Mouse (Mus musculus) bone marrow, adult 2 months (tissue): ENCODE measurements around the gene Tcf12. TPM values are rescaled to one million over a fixed set of nuclear protein-coding genes. Genes with fewer than 3 reads are reported as not detected.

Experiments
- H3K27ac ChIP-seq: fragments of 200-500 bp; 2 replicates; pipeline ENCODE4 v1.5.1; 2012; ENCODE audit warnings: low read depth, mild to moderate bottlenecking, control low read depth, inconsistent platforms, low read length; ENCODE audit not compliant: control insufficient read depth, poor library complexity, insufficient read depth
- H3K4me1 ChIP-seq: fragments of 200-500 bp; 2 replicates; pipeline ENCODE4 v1.6.1; 2011; ENCODE audit warnings: low read length; ENCODE audit not compliant: control insufficient read depth, insufficient read depth
- H3K4me3 ChIP-seq: fragments of 200-500 bp; replicated peaks from 2 replicates; pipeline ENCODE3; 2011; ENCODE audit warnings: mild to moderate bottlenecking, low read depth, low read length, control low read depth; ENCODE audit not compliant: control insufficient read depth
- CTCF ChIP-seq: fragments of 200-500 bp; IDR thresholded peaks from 2 replicates; pipeline ENCODE4 v1.5.1; 2011; ENCODE audit warnings: low read length, control low read depth; ENCODE audit not compliant: control insufficient read depth, insufficient read depth
- POLR2A ChIP-seq: fragments of 200-500 bp; IDR thresholded peaks from 2 replicates; pipeline ENCODE4 v1.6.1; 2011; ENCODE audit warnings: low read depth, mild to moderate bottlenecking, control low read depth, low read length, borderline replicate concordance; ENCODE audit not compliant: control insufficient read depth
- WGBS: fragments of 180-500 bp; shearing (Covaris S2); methylation state at CpG from one replicate; pipeline ENCODE4 v1.1.7; 2018; 5-methylcytosine and 5-hydroxymethylcytosine counted together
- polyA plus RNA-seq: library from polyadenylated mRNA; stranded (reverse); fragments of >200 nt; gene quantifications from 2 replicates; pipeline ENCODE4 v1.2.4, GENCODE M21; 2011; ENCODE audit warnings: low replicate concordance; ENCODE audit not compliant: missing spikeins, insufficient read depth, insufficient read length

The Tcf12 gene
- polyA plus RNA-seq, 1 experiment: 11.7 TPM

DNA sequence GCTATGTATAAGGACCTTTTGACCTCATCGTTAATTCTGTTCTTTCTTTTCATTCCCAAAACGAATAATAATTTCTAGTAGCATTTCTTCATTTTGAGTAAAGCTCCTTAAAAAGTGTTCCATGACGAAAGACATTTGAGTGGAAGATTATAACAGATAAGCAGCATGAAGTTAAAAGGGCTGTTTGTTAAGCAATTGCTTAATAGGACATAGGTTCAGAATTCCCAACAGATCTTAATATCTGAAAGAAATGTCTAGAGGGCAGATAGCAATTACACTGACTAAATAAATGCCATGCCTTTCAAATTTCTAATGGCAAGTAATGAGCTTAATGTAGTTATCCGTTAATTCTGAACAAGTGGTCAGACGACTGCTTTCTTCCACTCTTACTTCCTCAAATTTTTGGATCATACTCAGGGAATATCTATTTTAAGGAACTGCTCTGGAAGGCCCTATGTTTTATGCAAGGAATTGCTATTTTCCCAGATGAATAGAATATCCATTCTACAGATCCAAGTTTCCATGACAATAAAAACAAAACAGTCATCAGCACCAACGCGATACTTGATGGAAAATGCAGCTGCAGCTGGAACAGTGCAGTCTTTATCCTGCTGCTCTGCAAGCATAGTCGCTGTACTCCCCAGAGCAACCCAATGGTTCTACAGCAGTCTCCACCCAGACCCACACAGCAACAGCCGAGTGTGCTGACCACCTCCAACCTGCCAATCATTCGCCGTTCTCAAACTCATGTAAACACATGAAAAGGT, 152.2 kb downstream of the Tcf12 start:
- Histone ChIP-seq H3K4me3 (no peak overlapping the region), H3K27ac (no peak overlapping the region), H3K4me1 (no peaks in the 10 kb centered on the region)
- 83% methylated on average over 11 of the region's 11 CpGs for WGBS
- TF ChIP-seq POLR2A: no peak
- no peak for TF ChIP-seq CTCF

DNA sequence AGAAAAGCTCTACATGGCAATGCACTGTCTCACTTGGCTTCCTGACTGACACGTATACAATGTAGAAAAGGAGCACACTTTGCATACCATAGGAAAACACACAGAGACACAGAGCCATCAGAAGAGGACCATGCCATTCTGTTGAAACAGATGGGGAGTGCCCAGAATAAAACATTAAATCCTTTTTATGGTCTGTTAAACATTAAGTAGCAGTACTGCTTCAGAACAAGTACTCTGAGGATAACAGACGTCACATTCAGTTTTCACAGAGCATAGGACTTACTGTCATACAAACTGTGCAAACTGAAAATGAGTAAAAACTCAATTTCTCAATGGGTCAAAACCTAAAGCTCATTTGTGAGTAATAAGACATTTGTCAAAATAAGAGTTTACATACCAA, 158.5 kb downstream of the Tcf12 start:
- no peak overlapping the region for H3K4me3 ChIP-seq
- TF ChIP-seq CTCF (no peak), POLR2A (no peak)
- H3K4me1 ChIP-seq: no peaks in the 10 kb centered on the region; the same call in none of the 2 replicates
- H3K27ac ChIP-seq: no peak overlapping the region; the same call in 1 of the 2 replicates
- 70% methylated on average over 2 of the region's 2 CpGs for WGBS

DNA sequence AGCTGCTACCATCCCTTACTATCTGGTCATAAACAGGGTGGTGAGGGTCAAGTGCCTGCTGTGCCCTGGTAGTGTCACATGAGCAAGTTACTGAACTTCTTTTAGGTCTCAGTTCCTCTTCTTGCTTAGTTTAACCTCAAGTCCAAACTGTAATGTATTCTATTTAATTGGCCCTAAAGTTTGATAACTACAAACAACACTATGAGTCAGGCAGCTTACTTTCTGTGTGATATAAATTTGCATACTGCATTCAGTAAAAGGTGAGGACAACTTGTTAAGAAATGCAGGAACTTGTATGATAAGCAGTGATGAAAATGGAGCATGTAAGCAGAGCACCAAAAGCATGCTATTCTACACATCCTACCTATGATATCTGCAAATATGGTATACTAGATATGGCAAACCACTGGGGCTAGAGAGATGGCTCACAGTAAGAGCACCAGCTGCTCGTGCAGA, 159.0 kb downstream of the Tcf12 start:
- Histone ChIP-seq H3K4me3 (no peak overlapping the region), H3K27ac (peak overlapping the region; percentile 12; the same call in 1 of the 2 replicates), H3K4me1 (no peaks in the 10 kb centered on the region; the same call in none of the 2 replicates)
- TF ChIP-seq POLR2A (no peak), CTCF (no peak)
- WGBS: 39% methylated on average over 1 of the region's 1 CpGs

DNA sequence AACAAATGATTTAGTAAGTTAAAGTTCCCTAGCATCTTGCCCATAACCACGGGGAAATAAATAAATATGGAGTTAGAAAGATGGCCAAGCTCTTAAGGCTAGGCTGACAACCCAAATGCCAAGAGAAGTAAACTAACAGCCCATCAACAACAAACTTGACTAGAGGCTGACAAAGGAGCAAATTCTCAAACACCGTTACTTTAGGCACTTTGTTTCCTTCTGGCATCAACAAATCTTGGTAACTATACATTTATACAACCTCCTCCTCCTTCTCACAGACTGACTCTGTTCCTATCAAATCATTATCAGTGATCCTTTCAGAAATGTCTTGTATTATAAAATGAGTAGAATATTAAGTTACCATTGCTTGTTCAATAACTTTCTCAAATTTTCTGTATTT, 159.7 kb downstream of the Tcf12 start:
- Histone ChIP-seq H3K4me3 (no peak overlapping the region), H3K4me1 (no peaks in the 10 kb centered on the region; the same call in none of the 2 replicates), H3K27ac (no peak overlapping the region)
- TF ChIP-seq CTCF: no peak
- TF ChIP-seq POLR2A: no peak
- WGBS: 66% methylated on average over 2 of the region's 2 CpGs

DNA sequence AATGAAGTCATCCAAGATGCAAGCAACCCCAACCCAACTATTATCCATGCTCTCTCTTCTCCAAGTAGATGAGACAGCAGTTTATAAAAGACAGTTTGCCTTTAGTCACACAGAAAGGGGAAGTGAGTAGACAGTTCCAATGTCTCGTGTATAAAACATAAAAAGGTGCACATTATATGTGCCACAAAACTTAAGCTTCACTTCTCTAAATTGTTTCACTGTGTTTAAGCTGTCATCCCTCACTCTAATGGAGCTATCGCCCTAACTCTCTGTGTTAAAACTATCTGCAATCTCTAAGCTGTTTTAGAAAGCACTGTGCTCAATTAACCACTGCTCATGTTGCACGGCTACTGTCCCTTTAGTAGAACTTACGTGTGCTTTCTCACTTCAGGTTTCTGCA, 160.3 kb downstream of the Tcf12 start:
- 7% methylated on average over 4 of the region's 4 CpGs for WGBS
- Histone ChIP-seq H3K4me3 (no peak overlapping the region), H3K4me1 (no peaks in the 10 kb centered on the region; the same call in none of the 2 replicates), H3K27ac (no peak overlapping the region)
- TF ChIP-seq CTCF: no peak
- TF ChIP-seq POLR2A: no peak

DNA sequence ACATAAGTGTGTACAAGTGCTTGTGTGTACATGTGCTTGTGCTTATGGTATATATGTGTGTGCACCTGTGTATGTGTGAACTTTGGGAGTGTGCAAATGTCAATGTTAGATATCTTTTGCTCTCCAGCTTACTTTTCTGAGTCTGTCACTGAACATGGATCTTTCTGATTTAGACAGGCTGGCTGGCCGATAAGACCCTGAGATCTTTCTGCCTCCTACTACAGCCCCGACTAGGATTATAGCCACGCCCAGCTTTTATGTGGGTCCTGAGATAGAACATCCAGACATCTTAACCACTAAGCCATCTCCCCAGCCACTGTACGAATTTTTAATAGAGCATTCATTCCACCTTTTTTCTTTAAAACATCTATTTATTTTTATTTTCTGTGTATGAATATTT, 166.9 kb downstream of the Tcf12 start:
- 63% methylated on average over 4 of the region's 4 CpGs for WGBS
- H3K4me3 ChIP-seq: no peak overlapping the region
- TF ChIP-seq CTCF: no peak
- TF ChIP-seq POLR2A: no peak
- no peak overlapping the region for H3K27ac ChIP-seq
- H3K4me1 ChIP-seq: no peaks in the 10 kb centered on the region

DNA sequence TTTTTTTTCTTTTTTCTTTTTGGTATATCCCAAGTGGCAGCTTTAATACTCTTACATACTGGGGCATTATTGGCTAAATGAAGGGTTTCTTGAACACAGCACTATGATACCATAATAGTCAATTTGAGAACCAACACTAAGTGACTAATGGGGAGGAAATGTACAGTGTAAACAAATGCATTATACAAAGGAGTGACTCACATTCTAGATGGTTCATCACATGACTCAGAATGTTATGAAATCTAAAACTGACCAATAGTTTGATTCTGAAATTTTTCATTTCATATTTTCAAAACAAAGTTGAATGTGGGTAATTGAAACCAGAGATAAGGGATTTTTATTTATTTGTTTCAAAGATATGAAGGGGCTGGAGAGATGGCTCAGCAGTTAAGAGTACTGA, 169.2 kb downstream of the Tcf12 start:
- Histone ChIP-seq H3K27ac (no peak overlapping the region), H3K4me1 (no peaks in the 10 kb centered on the region), H3K4me3 (no peak overlapping the region)
- TF ChIP-seq CTCF (no peak), POLR2A (no peak)

DNA sequence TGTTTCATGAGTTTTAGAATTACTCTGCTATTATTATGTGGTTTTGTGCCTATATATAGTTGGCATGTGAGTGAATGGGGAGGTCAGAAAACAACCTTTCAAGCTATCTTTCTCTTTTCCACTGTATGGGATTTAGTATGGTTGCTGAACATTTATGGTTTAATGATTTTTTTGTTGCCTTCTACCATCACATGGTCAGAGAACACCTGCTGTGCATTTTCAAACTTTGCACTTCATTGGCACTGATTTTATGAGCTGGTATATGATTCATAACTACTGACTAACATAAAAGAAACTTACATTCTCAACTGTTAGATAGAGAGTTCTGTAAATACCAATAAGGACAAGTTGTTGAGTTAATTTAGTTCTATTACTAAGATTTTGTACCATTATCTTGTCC, 171.7 kb downstream of the Tcf12 start:
- Histone ChIP-seq H3K27ac (no peak overlapping the region), H3K4me1 (no peaks in the 10 kb centered on the region), H3K4me3 (no peak overlapping the region)
- TF ChIP-seq POLR2A: no peak
- no peak for TF ChIP-seq CTCF

DNA sequence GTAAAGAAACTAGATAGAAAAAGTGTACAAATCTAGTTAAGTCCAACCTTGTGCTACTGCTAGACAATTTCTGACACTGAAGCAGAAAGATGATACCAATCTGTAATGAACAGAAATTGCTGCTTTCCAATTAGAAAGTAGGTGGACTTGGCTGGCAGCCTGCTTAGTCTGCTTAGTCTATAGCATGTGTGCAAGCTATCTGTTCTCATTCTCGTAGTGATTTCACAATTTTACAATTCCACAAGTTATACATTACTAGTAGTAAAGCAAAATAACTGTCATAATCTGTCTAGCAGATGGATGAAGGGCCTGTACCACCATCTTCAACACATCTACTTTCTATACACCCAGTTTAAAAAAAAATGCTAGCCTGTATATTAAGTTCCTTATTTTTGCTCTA, 175.5 kb downstream of the Tcf12 start:
- WGBS: 67% methylated on average over 1 of the region's 1 CpGs
- Histone ChIP-seq H3K27ac (no peak overlapping the region), H3K4me3 (no peak overlapping the region), H3K4me1 (no peaks in the 10 kb centered on the region; the same call in 1 of the 2 replicates)
- TF ChIP-seq POLR2A: no peak
- no peak for TF ChIP-seq CTCF
